Mouse (Mus musculus) kidney, adult 2 months (tissue): ENCODE measurements around the gene Slc22a21. TPM values are rescaled to one million over a fixed set of nuclear protein-coding genes. Genes with fewer than 3 reads are reported as not detected.
A peak's percentile ranks its signal among the peaks of the same experiment; 100 is the strongest.

Experiments used
- DNase-seq: peaks from one replicate; pipeline ENCODE4 v3.0.0; 2021
- H3K27ac ChIP-seq: fragments of 200-500 bp; 2 replicates; pipeline ENCODE4 v1.5.1; 2012; ENCODE audit warnings: low read depth, low read length, control low read depth, inconsistent platforms; ENCODE audit not compliant: insufficient read depth
- H3K27me3 ChIP-seq: fragments of 200-500 bp; replicated peaks from 2 replicates; pipeline ENCODE4 v1.6.1; 2012; ENCODE audit warnings: mild to moderate bottlenecking, moderate library complexity, low read length, inconsistent platforms; ENCODE audit not compliant: control insufficient read depth, insufficient read depth
- H3K36me3 ChIP-seq: fragments of 200-500 bp; 2 replicates; pipeline ENCODE4 v1.6.1; 2012; ENCODE audit warnings: mild to moderate bottlenecking, moderate library complexity, low read length, inconsistent platforms; ENCODE audit not compliant: control insufficient read depth, insufficient read depth
- H3K4me1 ChIP-seq: fragments of 200-500 bp; 2 replicates; pipeline ENCODE4 v1.6.1; 2011; ENCODE audit warnings: low read length; ENCODE audit not compliant: control insufficient read depth, insufficient read depth
- H3K4me3 ChIP-seq: fragments of 200-500 bp; 2 replicates; pipeline ENCODE4 v1.5.1; 2011; ENCODE audit warnings: mild to moderate bottlenecking, low read depth, low read length, control low read depth; ENCODE audit not compliant: insufficient read depth
- CTCF ChIP-seq: fragments of 200-500 bp; conservative IDR thresholded peaks from 2 replicates; pipeline ENCODE4 v1.5.1; 2011; ENCODE audit warnings: low read depth, mild to moderate bottlenecking, control low read depth, low read length, moderate library complexity, mixed read lengths; ENCODE audit not compliant: insufficient read depth, insufficient read length
- POLR2A ChIP-seq: fragments of 200-500 bp; IDR thresholded peaks from one replicate; pipeline ENCODE4 v1.6.1; 2011; ENCODE audit warnings: low read depth, low read length, control low read depth
- WGBS: fragments of 180-500 bp; shearing (Covaris S2); methylation state at CpG from one replicate; pipeline ENCODE4 v1.1.7; 2018; 5-methylcytosine and 5-hydroxymethylcytosine counted together
- polyA plus RNA-seq: library from polyadenylated mRNA; depleted of rRNA; stranded (reverse); fragments of >200 nt; gene quantifications from 2 replicates; pipeline ENCODE4 v1.2.3, GENCODE M21; 2012

Gene Slc22a21
- polyA plus RNA-seq, 1 experiment: 2.4 TPM

DNA sequence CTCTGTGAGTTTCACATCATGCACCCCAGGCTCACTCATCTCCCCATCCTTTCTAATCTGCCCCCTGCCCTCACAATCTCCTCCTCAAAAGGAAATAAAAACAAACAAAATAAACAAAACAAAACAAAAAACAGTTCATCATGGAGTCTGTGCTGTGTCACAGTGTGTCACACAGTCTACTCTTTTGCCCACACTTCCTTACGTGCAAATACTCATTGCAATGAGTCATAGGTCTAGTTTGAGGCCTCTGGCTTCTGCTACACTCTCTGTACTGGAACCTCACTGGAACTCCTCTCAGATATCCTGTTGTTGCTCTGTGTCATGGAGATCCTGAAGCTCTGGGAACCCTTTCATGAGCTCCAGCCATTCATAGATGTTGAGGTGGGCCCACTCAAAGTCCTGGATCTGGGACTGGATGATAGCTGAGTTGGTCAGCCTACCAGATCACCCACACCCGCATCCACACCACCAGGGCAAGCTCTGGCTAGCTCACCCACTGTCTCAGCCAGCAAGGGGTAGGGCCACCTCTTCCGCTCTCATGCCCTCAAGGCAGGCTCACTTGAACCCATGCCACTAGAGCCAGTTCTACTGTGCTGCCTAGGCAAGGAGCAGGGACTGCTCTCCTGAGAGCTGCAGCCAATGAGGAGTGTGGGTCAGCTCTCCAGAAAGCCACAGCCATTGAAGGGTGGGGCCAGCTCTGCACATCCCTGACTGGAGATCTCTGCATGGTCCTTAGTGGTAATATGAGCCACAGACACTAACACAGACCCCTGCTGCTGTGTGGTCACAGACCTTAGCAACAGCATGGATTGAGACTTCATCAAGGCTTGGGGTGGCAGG is 39.0 kb upstream of the Slc22a21 start:
- WGBS: 77% methylated on average over 3 of the region's 3 CpGs
- H3K36me3 ChIP-seq: no peaks in the 10 kb centered on the region
- H3K27ac ChIP-seq: no peak overlapping the region
- DNase-seq: no peak
- H3K4me3 ChIP-seq: no peak overlapping the region
- peaks cover 25% of the 10 kb centered on the region for H3K4me1 ChIP-seq
- H3K27me3 ChIP-seq: no peaks in the 10 kb centered on the region
- no peak for TF ChIP-seq POLR2A
- TF ChIP-seq CTCF: no peak

DNA sequence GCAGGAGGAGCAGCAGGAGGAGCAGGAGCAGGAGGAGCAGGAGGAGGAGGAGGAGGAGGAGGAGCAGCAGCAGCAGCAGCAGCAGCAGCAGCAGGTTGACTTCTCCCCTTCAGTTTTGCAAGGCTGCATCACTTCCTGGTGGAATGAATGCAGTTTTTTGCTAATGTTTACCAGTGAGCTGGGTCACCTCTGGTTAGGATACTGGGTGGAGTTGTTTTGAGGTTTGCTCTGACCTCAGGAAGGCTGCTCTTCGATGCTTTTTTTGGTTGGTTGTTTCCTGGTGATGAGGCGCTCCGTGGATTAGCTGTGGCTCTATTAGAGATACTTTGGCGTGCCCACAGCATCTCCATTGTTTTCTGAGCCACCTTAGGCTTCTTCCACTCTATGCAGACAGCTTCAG is 37.5 kb upstream of the Slc22a21 start:
- peaks cover 26% of the 10 kb centered on the region for H3K4me1 ChIP-seq
- no peak overlapping the region for H3K4me3 ChIP-seq
- no peak for DNase-seq
- no peaks in the 10 kb centered on the region for H3K27me3 ChIP-seq
- H3K27ac ChIP-seq: peak overlapping the region; percentile 32; the same call in 1 of the 2 replicates
- no peak for TF ChIP-seq POLR2A
- TF ChIP-seq CTCF: no peak
- H3K36me3 ChIP-seq: no peaks in the 10 kb centered on the region
- 66% methylated on average over 4 of the region's 4 CpGs for WGBS

DNA sequence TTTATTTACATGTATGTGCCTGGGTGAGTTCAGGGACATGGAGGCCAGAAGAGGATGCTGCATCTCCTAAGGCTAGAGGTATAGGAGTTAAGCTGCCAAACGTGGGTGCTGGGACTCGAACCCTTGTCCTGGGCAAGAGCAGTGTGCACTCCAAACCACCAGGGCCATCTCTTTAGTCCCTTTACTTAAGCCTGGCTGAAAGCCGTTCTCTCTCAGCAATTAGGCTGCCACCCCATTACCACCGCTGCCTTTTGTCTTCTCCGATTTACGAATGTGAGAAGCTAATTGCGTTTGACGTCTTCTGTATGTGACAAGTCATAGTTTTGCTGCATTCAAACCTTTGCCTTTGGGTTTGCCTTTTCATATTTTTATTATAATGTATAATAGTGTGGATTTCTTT is 35.9 kb upstream of the Slc22a21 start:
- WGBS: 76% methylated on average over 8 of the region's 8 CpGs
- peaks cover 26% of the 10 kb centered on the region for H3K4me1 ChIP-seq
- no peaks in the 10 kb centered on the region for H3K27me3 ChIP-seq
- no peak overlapping the region for H3K4me3 ChIP-seq
- H3K36me3 ChIP-seq: no peaks in the 10 kb centered on the region
- DNase-seq: no peak
- no peak overlapping the region for H3K27ac ChIP-seq
- TF ChIP-seq CTCF (no peak), POLR2A (no peak)

DNA sequence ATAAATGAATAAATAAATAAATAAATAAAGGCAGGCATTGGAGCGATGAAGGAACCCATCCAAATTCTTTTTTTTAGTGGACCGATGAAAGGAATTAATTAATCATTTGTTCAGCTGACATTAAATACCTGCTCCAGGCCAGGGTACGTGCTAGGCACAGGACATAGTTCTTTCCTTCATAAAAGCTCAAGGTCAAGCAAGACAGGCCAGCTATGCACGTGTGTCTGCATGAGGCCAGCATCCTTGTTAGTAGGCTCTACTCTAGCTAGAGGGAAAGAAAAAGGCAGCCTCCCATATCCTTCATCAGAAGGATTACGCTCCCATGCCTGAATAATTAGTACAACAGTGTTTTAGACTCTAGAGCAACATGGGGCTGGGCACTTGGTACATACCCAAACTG is 32.8 kb upstream of the Slc22a21 start:
- WGBS: 50% methylated on average over 5 of the region's 5 CpGs
- no peaks in the 10 kb centered on the region for H3K36me3 ChIP-seq
- no peak overlapping the region for H3K4me3 ChIP-seq
- H3K4me1 ChIP-seq: peaks cover 33% of the 10 kb centered on the region
- no peak for TF ChIP-seq POLR2A
- TF ChIP-seq CTCF: no peak
- peak overlapping the region; percentile 87 for H3K27ac ChIP-seq
- DNase-seq: peak; percentile 82
- no peaks in the 10 kb centered on the region for H3K27me3 ChIP-seq

DNA sequence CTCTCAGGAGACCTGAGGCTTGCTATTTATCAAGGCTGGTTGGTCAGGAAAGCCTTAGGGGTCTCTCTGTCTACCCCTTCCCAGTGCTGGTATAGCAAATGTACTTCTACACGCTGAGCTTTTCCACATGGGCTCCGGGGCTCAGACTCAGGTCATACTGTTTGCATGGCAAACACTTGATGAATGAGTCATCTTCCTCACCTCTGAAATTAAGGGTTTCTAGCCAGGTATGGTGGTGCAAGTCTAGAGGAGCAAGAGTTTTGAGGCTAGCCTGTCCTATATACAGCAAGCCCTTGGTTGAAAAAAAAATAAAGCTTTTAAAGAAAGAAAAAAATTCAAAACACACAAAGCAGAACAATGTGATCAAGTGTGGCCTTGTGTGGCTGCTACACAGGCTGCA is 31.1 kb upstream of the Slc22a21 start:
- no peak overlapping the region for H3K4me3 ChIP-seq
- no peak for DNase-seq
- no peaks in the 10 kb centered on the region for H3K36me3 ChIP-seq
- 95% methylated on average over 2 of the region's 2 CpGs for WGBS
- H3K4me1 ChIP-seq: peaks cover 41% of the 10 kb centered on the region
- TF ChIP-seq CTCF: no peak
- no peak for TF ChIP-seq POLR2A
- no peak overlapping the region for H3K27ac ChIP-seq
- no peaks in the 10 kb centered on the region for H3K27me3 ChIP-seq

DNA sequence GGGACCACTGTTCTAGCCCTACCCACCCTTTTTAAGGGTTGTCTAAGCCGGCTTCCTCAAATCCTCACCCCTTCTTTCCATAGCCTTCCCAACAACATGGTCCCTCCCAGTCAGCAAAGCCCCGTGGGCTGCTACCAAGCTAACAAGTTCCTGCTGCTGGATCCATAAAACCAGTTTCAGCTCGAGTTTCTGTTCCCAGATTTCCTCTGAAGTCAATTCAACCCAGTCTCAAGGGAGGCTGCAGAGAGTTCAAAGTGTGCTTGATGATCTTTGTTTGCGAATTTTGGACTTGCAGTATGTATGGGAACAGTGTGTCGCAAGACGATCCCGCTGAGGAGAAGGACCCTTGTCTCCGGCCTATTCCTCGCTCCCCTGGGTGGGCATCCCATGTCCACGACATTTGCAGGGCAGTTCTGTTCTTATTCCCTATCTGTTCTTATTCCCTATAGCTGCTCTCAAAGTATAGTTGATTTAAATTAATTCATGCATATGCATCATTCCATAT is 28.3 kb upstream of the Slc22a21 start:
- Histone ChIP-seq H3K27ac (peak overlapping the region; percentile 39; the same call in 1 of the 2 replicates), H3K4me1 (peaks cover 58% of the 10 kb centered on the region), H3K36me3 (no peaks in the 10 kb centered on the region), H3K4me3 (no peak overlapping the region), H3K27me3 (no peaks in the 10 kb centered on the region)
- TF ChIP-seq CTCF: no peak
- TF ChIP-seq POLR2A: no peak
- 67% methylated on average over 10 of the region's 10 CpGs for WGBS
- no peak for DNase-seq

DNA sequence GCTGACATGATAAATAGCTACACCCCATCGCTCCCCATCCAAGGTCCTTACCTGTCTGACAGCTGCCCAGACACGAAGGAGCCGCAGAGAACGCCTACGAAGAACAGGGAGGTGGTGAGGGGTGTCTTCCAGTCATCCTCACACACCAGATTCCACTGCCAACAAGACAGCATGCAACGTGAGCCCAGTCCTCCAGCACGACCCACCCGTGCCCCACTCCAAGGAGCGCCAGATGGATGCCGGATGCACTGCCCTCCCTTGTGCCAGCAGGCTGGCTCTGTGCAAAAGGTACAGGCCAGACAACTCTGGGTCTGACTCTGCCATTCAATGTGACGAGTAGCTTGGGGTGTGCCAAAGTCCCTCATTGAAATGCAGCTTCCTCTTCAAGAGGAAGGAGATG is 27.6 kb upstream of the Slc22a21 start:
- Histone ChIP-seq H3K27me3 (no peaks in the 10 kb centered on the region), H3K27ac (peak overlapping the region; percentile 39), H3K4me1 (peaks cover 57% of the 10 kb centered on the region), H3K36me3 (no peaks in the 10 kb centered on the region), H3K4me3 (no peak overlapping the region)
- 80% methylated on average over 11 of the region's 11 CpGs for WGBS
- no peak for DNase-seq
- TF ChIP-seq POLR2A: no peak
